Mouse (Mus musculus) CH12.LX (cell line): Measurements from ENCODE around the gene Sash3.

ENCODE experiments used
- CTCF ChIP-seq, 2 experiments: IDR thresholded peaks in 1 of 2; conservative IDR thresholded peaks in 1 of 2; 2 replicates each; pipeline ENCODE4 v1.5.1; 2011 to 2012; ENCODE audit warnings: low read depth in 2 of 2, low read length in 2 of 2, improper control_type of control experiment in 1 of 2, inconsistent platforms in 1 of 2, mild to moderate bottlenecking in 1 of 2, moderate library complexity in 1 of 2
- JUND ChIP-seq: conservative IDR thresholded peaks from 2 replicates; pipeline ENCODE4 v1.6.1; 2011; ENCODE audit warnings: low read depth, low read length, improper control_type of control experiment
- MEF2A ChIP-seq: IDR thresholded peaks from 2 replicates; pipeline ENCODE4 v1.6.1; 2014; ENCODE audit warnings: low read depth, mild to moderate bottlenecking, inconsistent platforms, low read length, improper control_type of control experiment, borderline replicate concordance
- MYC ChIP-seq: IDR thresholded peaks from 2 replicates; pipeline ENCODE4 v1.6.1; 2011; ENCODE audit warnings: low read depth, mild to moderate bottlenecking, improper control_type of control experiment, low read length
- POLR2A ChIP-seq: IDR thresholded peaks from 2 replicates; pipeline ENCODE4 v1.6.1; 2011; ENCODE audit warnings: low read depth, mild to moderate bottlenecking, improper control_type of control experiment, low read length
- POLR2AphosphoS2 ChIP-seq: IDR thresholded peaks from 2 replicates; pipeline ENCODE4 v1.6.1; 2011; ENCODE audit warnings: low read depth, low read length, improper control_type of control experiment
- RCOR1 ChIP-seq: conservative IDR thresholded peaks from 2 replicates; pipeline ENCODE4 v1.6.1; 2012; ENCODE audit warnings: low read depth, mild to moderate bottlenecking, inconsistent platforms, low read length, improper control_type of control experiment
- SMC3 ChIP-seq: IDR thresholded peaks from 2 replicates; pipeline ENCODE4 v1.6.1; 2011; ENCODE audit warnings: low read depth, low read length, improper control_type of control experiment
- USF1 ChIP-seq: IDR thresholded peaks from 2 replicates; pipeline ENCODE4 v1.6.1; 2014; ENCODE audit warnings: low read depth, mild to moderate bottlenecking, inconsistent platforms, low read length, improper control_type of control experiment
- ZMIZ1 ChIP-seq: IDR thresholded peaks from 2 replicates; pipeline ENCODE4 v1.6.1; 2012; ENCODE audit warnings: low read depth, mild to moderate bottlenecking, inconsistent platforms, low read length, improper control_type of control experiment

DNA sequence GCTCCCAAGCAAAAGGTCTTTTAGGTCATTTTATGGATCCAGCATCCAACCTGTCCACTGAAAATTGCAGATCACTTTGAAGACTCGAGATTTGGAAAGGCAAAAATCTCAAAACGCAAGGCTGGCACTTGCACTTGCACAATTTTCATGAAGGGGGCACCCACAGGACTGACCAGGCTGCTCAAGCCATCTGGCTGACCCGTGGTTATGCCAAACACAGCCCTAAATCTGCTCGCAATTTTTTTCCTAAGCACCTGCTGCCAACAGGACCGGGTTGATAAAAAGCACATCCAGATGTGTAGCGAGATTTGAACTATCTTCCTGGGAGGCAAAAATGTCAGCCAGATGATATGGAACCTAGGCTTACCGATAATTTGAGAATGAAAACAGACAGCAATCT lies 57.5 kb downstream of the Sash3 start:
- TF ChIP-seq MYC (no peak), RCOR1 (no peak), CTCF (conservative IDR thresholded peaks at IDR 0.05 in 1 of 2, IDR thresholded peaks at IDR 0.05 in 1 of 2; ENCODE audit: low read depth in 2 of 2, low read length in 2 of 2) (no peak), POLR2AphosphoS2 (no peak), POLR2A (no peak), JUND (no peak), SMC3 (no peak), MEF2A (no peak), ZMIZ1 (no peak), USF1 (no peak)
